Mouse (Mus musculus) kidney, postnatal 36 days (tissue): Measurements from ENCODE around the gene Sectm1a.
A peak's percentile ranks its signal among the peaks of the same experiment; 100 is the strongest.
"Not testable (repeated sequence)": the region's sequence is repeated elsewhere in the genome, so short reads cannot be mapped to it uniquely, and the experiment has no call there.

Experiments used
- DNase-seq, 2 experiments: peaks; one replicate each; pipeline ENCODE4 v3.0.0; 2021 to 2022; ENCODE audit warnings: mixed read lengths in 2 of 2

Gene Sectm1a

DNA sequence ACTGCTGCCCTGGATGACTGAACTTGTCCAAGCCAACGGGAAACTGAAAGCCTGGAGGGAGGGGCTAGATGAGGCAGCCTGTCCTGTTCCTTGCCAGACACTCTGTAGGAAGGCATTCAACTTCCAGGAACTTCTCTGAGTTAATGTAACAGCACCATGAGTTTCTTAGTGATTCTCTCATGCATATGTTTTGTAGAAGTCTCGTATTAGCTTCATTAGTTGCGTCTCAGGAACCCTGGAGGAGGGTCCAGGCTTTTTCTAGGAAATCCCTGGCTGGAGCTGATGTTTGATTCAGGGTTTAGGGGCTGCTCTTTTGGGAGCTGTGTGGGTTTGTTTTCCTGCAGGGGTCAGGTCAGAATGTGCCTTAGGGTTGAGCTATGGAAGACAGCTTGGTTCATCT lies at the start of gene Sectm1a:
Sectm1a (minus strand) TSS at position 101 of the 400 bp plus-strand sequence.
- no peak for DNase-seq

DNA sequence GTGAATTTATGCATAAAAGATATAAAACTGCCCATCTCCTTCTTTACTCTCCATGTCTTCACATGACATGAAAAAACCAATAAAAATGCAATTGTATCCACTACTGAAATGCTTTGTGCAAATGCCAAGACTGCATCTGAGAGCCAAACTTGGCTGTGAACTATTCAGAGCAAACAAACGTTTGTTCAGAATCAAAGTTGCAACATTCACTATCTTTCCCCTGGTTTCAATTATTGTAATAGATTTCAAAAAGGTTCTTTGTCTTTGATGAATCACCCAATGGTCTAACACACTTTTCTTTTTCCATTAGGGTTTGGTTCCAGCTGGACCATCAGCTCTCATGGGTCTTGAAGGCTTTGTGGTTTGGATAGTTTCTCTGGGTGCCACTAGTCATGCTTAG lies 48.6 kb upstream of the Sectm1a start:
- DNase-seq = no peak

DNA sequence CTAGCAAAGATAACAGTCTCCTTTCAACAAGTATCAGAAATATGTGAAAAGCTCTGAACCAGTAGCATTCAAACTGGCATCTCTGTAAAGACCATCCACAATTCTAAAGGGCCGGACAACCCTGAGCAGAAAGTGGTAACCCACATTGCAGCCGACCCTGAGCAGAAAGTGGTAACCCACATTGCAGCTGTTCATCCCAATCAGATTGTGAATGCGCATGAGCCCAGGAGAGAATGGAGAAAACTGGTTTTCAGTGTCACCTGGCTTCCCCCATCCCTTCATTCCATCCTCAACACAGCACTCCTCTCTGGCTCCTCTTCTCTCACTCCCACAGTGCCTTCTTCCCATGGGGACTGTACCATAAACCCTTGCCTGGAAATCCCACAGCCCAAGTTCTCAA lies 46.4 kb upstream of the Sectm1a start:
- no peak for DNase-seq

GRCm38 (mm10) chr11:121126395-121126794 lies 45.4 kb upstream of the Sectm1a start:
- peak in 1 of 2 experiments; percentile 40 for DNase-seq

DNA sequence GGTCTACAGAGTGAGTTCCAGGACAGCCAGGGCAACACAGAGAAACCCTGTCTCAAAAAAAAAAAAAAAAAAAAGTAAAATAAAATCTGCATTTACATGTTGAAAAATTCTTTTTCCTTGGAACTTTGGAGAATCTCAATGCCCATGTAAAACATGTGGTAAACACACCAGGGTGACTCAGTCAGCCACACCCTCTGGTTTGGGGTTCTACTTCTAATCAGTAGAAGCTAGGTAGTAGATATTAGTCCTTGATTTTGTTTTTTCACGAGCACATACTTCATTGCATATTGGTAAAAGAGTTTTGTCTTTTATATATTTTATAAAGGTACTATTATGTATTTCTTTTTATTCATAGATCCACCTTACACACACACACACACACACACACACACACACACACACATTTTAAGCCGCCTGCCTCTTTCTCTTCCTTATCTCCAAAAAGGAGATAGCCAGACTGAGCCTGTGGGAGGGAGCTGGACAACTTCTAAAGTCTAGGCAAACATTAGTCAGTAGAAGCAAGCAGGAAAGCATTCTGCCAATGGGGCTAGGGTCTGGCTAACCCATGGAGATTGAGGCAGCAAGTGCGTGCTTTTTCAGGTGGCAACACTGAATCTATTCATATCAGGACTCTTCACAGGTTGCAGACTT lies 44.6 kb upstream of the Sectm1a start:
- no peak for DNase-seq

- DNase-seq = no peak
These were observed 42.4 kb upstream of the Sectm1a start for GRCm38 (mm10) chr11:121123438-121123837.

GRCm38 (mm10) chr11:121122024-121122670 lies 41.1 kb upstream of the Sectm1a start:
- DNase-seq = no peak

GRCm38 (mm10) chr11:121121151-121121550 lies 40.1 kb upstream of the Sectm1a start:
- no peak for DNase-seq

- DNase-seq = no peak
These were observed 37.6 kb upstream of the Sectm1a start, which contains the start of gene Tex19.2 for GRCm38 (mm10) chr11:121118577-121118976. Tex19.2 (minus strand) TSS chr11:121118677.

GRCm38 (mm10) chr11:121118106-121118505 lies 37.1 kb upstream of the Sectm1a start:
- DNase-seq = no peak

DNA sequence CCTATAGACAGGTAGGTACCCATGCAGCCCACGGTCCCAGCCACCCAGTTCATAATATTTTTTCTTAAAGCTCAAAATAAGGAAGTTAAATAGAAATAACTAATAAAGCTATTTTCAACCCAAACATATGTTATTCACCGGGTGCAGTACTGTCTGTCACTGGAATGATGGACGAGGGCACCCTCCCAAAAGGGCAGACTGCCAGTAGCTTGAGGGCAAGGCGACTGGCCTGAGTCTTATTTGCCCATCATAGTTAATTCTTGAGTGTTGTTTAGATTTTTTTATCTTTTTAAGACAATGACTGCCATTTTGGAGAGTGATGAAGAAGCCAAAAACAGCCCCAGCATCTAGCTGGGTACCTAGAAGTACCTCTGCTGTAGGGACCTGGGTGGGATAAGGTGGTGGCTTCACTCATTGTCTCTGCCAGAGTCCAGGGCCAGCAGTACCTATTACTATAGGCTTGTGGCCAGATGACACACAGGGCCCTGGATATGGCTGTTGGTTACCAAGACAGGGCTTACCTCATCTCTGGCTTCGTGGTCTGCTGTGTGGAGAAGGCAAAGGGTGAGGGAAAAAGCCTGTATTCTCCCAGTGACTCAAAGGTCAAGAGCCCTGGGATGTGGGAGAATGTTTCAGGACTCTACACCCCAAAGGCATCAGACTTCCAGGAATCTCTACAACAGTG lies 31.2 kb upstream of the Sectm1a start:
- peak; percentile 50 to 70 for DNase-seq

DNA sequence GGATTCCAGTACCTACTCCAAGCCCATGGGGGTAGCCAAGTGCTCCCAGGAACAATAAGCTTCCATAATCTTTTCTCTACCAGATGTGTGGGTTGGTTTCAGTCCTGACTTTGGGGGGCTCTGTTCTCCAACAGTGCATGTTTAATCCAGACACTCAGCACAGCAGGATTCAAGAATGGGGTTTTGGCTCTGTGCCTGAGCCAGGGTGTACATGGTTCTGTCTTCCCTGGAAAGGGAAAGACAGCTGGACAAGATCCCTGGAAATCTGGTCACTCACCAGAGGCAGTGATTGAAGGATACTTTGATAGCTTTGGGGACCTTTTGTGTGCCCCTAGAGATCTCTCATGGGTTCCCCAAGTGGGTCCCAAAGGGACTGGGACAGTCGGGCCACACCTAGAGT lies 30.6 kb upstream of the Sectm1a start:
- DNase-seq = no peak

DNA sequence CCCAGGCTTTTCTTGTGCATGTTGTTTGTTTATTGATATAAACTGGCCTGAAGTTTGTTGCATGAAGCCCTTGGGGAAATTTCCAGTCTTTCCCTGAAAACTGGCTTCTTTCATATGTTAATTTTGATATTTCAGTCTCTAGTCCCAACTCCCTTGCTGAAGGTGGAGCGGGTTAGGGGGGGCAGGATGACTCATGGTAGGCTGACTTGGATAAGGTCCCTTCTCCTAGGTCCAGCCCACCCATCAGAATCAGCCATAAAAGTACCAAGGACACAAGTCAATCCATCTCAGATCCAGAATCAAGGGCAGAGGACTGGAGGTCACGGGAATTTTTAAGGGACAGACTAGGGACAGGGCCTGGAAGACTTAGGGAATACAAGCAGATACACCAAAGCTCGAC lies 30.0 kb upstream of the Sectm1a start:
- DNase-seq = no peak

- DNase-seq = peak; percentile 74 to 80
These were observed 29.0 kb upstream of the Sectm1a start for GRCm38 (mm10) chr11:121109986-121110385.

DNA sequence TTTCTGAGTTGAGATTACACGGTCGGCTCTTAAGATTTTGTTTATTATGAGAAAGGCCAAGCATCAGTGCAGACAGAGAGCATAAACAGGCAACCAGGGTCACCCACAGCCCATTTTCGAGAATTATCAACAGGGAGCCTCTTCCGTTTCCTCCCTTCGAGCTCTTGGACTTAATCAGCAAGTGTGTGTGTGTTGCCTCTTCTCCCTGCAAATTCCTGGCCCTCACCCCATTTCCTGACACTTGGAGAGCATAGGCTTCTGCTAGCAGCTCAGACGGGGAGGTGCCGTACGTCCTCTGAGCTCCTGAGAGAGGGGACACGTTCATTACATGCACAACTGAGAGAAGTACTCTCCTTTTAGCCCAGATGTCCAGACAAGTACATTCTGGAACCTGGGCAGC lies 27.0 kb upstream of the Sectm1a start:
- DNase-seq = peak; percentile 31 to 56

DNA sequence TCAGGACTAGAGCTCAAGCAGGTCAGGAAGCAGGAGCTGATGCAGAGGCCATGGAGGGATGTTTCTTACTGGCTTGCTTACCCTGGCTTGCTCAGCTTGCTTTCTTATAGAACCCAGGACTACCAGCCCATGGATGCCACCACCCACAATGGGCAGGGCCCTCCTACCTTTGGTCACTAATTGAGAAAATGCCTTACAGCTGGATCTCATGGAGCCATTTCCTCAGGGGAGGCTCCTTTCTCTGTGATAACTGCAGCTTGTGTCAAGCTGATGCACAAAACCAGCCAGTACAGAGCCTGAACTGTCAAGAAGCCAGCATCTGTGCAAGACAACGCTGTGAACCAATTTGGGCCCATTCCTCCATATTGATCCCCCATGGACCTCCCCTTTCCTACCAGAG lies 26.2 kb upstream of the Sectm1a start:
- not testable (repeated sequence) for DNase-seq

- DNase-seq = peak; percentile 59 to 66
These were observed 20.2 kb upstream of the Sectm1a start for GRCm38 (mm10) chr11:121101124-121101805.

- DNase-seq = peak; percentile 58 to 65
These were observed 19.7 kb upstream of the Sectm1a start for GRCm38 (mm10) chr11:121100692-121101091.

DNA sequence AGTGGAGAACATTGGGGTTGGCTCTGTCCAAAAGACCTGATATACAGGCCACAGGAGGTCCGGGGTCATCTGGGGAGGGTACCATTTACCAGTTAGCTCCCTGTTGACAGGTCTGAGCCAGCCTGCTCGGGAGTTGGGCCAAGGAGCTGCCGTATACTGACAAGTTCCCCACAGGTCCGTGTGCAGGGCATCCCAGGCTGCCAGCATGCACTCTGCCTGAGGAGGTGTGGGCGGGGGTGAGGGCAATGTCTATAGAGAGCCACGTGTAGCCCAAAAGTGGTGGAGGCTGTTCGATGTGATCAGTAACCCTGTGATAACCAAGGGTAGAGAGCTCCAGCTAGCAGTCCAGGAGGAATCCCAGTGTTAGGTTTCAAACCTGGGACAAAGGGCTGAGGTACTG lies 18.7 kb upstream of the Sectm1a start:
- peak; percentile 49 to 55 for DNase-seq

GRCm38 (mm10) chr11:121092606-121093585 lies 11.9 kb upstream of the Sectm1a start:
- DNase-seq = peak in 1 of 2 experiments; percentile 67

GRCm38 (mm10) chr11:121090943-121091342 lies 9.9 kb upstream of the Sectm1a start:
- no peak for DNase-seq
